In genomic region chr3:49755986-49756845, GRCm38 (mm10) we compare ENCODE assay signal across 8 mouse cellular contexts. TPM values are rescaled to one million over a fixed set of nuclear protein-coding genes. Genes with fewer than 3 reads are reported as not detected.
DNase-seq lines count a peak whose midpoint lies in the region; ATAC-seq and TF ChIP-seq lines count a peak whose summit lies in the region.

No protein-coding gene starts in this region.

- no peaks in the 10 kb centered on the region for H3K27me3 ChIP-seq in spleen, adult 2 months (ENCODE audit: control insufficient read depth, insufficient read depth, low read length)
- no peaks in the 10 kb centered on the region for H3K27me3 ChIP-seq in forebrain, embryonic 11.5 days (ENCODE audit: control insufficient read depth, insufficient read depth, low read length)
- H3K27me3 ChIP-seq in limb, embryonic 10.5 days (ENCODE audit: low read depth, poor library complexity, severe bottlenecking), result no peaks in the 10 kb centered on the region
- H3K27me3 ChIP-seq in midbrain, embryonic 14.5 days (ENCODE audit: control insufficient read depth, insufficient read depth, low read length), result no peaks in the 10 kb centered on the region

- intact Hi-C loops in heart, postnatal 14 days (cut with DNase I), result loop anchor here (5.0 to 10.0 kb wide), 6 partner anchors 99 to 321 kb away; no protein-coding TSS in a partner anchor

- peak overlapping the region; percentile 21; the same call in 1 of the 2 replicates for H3K4me3 ChIP-seq in spleen, adult 2 months (ENCODE audit: extremely low read depth, insufficient read depth, insufficient read length)
- H3K4me3 ChIP-seq in forebrain, embryonic 11.5 days (ENCODE audit: low read depth, low read length), result peak overlapping the region; percentile 52
- H3K4me3 ChIP-seq in limb, embryonic 10.5 days, result peak overlapping the region; percentile 79
- H3K4me3 ChIP-seq in midbrain, embryonic 14.5 days (replicated peaks; ENCODE audit: low read depth, low read length), result peak overlapping the region; percentile 64

- H3K4me1 ChIP-seq in spleen, adult 2 months (ENCODE audit: control insufficient read depth, insufficient read depth, insufficient read length), result no peaks in the 10 kb centered on the region
- peaks cover 3% of the 10 kb centered on the region; the same call in 1 of the 2 replicates for H3K4me1 ChIP-seq in forebrain, embryonic 11.5 days (replicated peaks; ENCODE audit: control insufficient read depth, insufficient read depth, low read length)
- H3K4me1 ChIP-seq in limb, embryonic 10.5 days, result peaks cover 54% of the 10 kb centered on the region
- peaks cover 28% of the 10 kb centered on the region for H3K4me1 ChIP-seq in midbrain, embryonic 14.5 days (ENCODE audit: control insufficient read depth, insufficient read depth, low read length)

- TF ChIP-seq CTCF in spleen, adult 2 months (IDR thresholded peaks at IDR 0.05; ENCODE audit: extremely low read depth, insufficient read depth, insufficient read length, insufficient replicate concordance), result no peak

- H3K27ac ChIP-seq in spleen, adult 2 months (ENCODE audit: insufficient read depth, low read length), result peak overlapping the region; percentile 12; the same call in 1 of the 2 replicates
- H3K27ac ChIP-seq in forebrain, embryonic 11.5 days (ENCODE audit: low read depth, low read length), result peak overlapping the region; percentile 97
- H3K27ac ChIP-seq in limb, embryonic 10.5 days, result peak overlapping the region; percentile 98
- H3K27ac ChIP-seq in midbrain, embryonic 14.5 days (replicated peaks; ENCODE audit: low read depth, low read length), result peak overlapping the region; percentile 82

- 9% methylated on average over 36 of the region's 36 CpGs for WGBS in spleen, adult 2 months
- WGBS in forebrain, embryonic 11.5 days, result under 1% methylated on average over 36 of the region's 36 CpGs
- WGBS in limb, embryonic 10.5 days, result 1% methylated on average over 36 of the region's 36 CpGs
- WGBS in midbrain, embryonic 14.5 days, result under 1% methylated on average over 36 of the region's 36 CpGs

- H3K9me3 ChIP-seq in forebrain, embryonic 11.5 days (ENCODE audit: control insufficient read depth, low read length), result no peaks in the 10 kb centered on the region
- H3K9me3 ChIP-seq in limb, embryonic 10.5 days (replicated peaks), result no peaks in the 10 kb centered on the region
- H3K9me3 ChIP-seq in midbrain, embryonic 14.5 days (ENCODE audit: control insufficient read depth, low read length), result no peaks in the 10 kb centered on the region

- H3K9ac ChIP-seq in forebrain, embryonic 11.5 days (ENCODE audit: low read length), result peak overlapping the region; percentile 89
- H3K9ac ChIP-seq in midbrain, embryonic 14.5 days (replicated peaks; ENCODE audit: low read length), result peak overlapping the region; percentile 73

- no peak for ATAC-seq in forebrain, embryonic 11.5 days (replicated peaks; ENCODE audit: low FRiP score)
- no peak for ATAC-seq in midbrain, embryonic 14.5 days (ENCODE audit: low FRiP score, low TSS enrichment)

- no peaks in the 10 kb centered on the region for H3K36me3 ChIP-seq in spleen, adult 2 months (ENCODE audit: control insufficient read depth, insufficient read depth, low read length)
- peaks cover 6% of the 10 kb centered on the region; the same call in 1 of the 2 replicates for H3K36me3 ChIP-seq in forebrain, embryonic 11.5 days (ENCODE audit: control insufficient read depth, insufficient read depth, low read length)
- peaks cover 44% of the 10 kb centered on the region for H3K36me3 ChIP-seq in limb, embryonic 10.5 days
- H3K36me3 ChIP-seq in midbrain, embryonic 14.5 days (ENCODE audit: control insufficient read depth, insufficient read depth, low read length), result peaks cover 11% of the 10 kb centered on the region

- no peak for DNase-seq in spleen, adult 2 months (ENCODE audit: low read depth in 1 of 2, low spot score in 2 of 2)
- no peak for DNase-seq in spleen, adult 18-20 months
- peak; percentile 62 for DNase-seq in forebrain, embryonic 11.5 days (ENCODE audit: low spot score)
- DNase-seq in heart, postnatal 14 days, result peak; percentile 46 to 54
- peak; percentile 56 for DNase-seq in limb, embryonic 10.5 days (ENCODE audit: low spot score)
- peak; percentile 79 for DNase-seq in midbrain, embryonic 14.5 days
- peak; percentile 60 for DNase-seq in urinary bladder, postnatal 14 days (ENCODE audit: low spot score)
- no peak for DNase-seq in thymus, postnatal 14 days

- H3K4me2 ChIP-seq in forebrain, embryonic 11.5 days (ENCODE audit: low read depth, low read length, severe bottlenecking), result peak overlapping the region; percentile 51
- H3K4me2 ChIP-seq in midbrain, embryonic 14.5 days (ENCODE audit: low read length), result peak overlapping the region; percentile 83

- TF ChIP-seq POLR2A in spleen, adult 2 months (IDR thresholded peaks at IDR 0.05; ENCODE audit: low read depth, low read length), result no peak

RNA-seq across cellular contexts. Expression of gene Pcdh18, which starts 0.9 kb away (rescaled TPM):
- polyA plus RNA-seq in spleen, adult 2 months (2012; rRNA removed), result 2.7 and 2.8 TPM in 2 replicates
- polyA plus RNA-seq in forebrain, embryonic 11.5 days (2014; fragmentation: Nextera tagmentation; extraction: Ambion mirVana), result 68.4 and 71.7 TPM in 2 replicates
- total RNA-seq in heart, postnatal 14 days (2021), result 1 to 10 TPM; 8.4 to 9.4 TPM
- 82.3 and 114 TPM in 2 replicates for polyA plus RNA-seq in limb, embryonic 10.5 days (2016; fragmentation: Nextera tagmentation; extraction: Ambion mirVana)
- polyA plus RNA-seq in midbrain, embryonic 14.5 days (2014; fragmentation: Nextera tagmentation; extraction: Ambion mirVana), result 32.3 and 53.3 TPM in 2 replicates

Comparison
In these comparisons a context has a peak if more than half of its experiments do, and no peak if none do; other contexts are left out.
1. DNase-seq: peak in forebrain, embryonic 11.5 days (single experiment), heart, postnatal 14 days (2 of 2), limb, embryonic 10.5 days (single experiment), midbrain, embryonic 14.5 days (single experiment) and urinary bladder, postnatal 14 days (single experiment); none in spleen, adult 2 months (0 of 2), spleen, adult 18-20 months (0 of 2) and thymus, postnatal 14 days (single experiment).
2. H3K27ac ChIP-seq: peak in every context shown above with its lines; median percentile 98 in limb, embryonic 10.5 days; 97 in forebrain, embryonic 11.5 days; 82 in midbrain, embryonic 14.5 days; 12 in spleen, adult 2 months.
3. H3K4me3 ChIP-seq: peak in every context shown above with its lines; median percentile 79 in limb, embryonic 10.5 days; 64 in midbrain, embryonic 14.5 days; 52 in forebrain, embryonic 11.5 days; 21 in spleen, adult 2 months.